Mouse (Mus musculus) lung, embryonic 15.5 days (tissue): ENCODE data around the gene Baz1b. TPM values are rescaled to one million over a fixed set of nuclear protein-coding genes. Genes with fewer than 3 reads are reported as not detected.
A peak's percentile ranks its signal among the peaks of the same experiment; 100 is the strongest.

Experiments
- ATAC-seq: fragments of 200-750 bp; cut with Nextera tagmentation; 2 replicates; pipeline ENCODE4 v1.8.0; 2017; ENCODE audit warnings: moderate number of reproducible peaks, borderline replicate concordance; ENCODE audit not compliant: low FRiP score, low TSS enrichment; ENCODE audit errors: extremely low read depth
- H3K27ac ChIP-seq: fragments of 300-500 bp; sonication (generic); 2 replicates; pipeline ENCODE4 v1.5.1; 2015; ENCODE audit warnings: moderate library complexity, mild to moderate bottlenecking, inconsistent platforms
- H3K27me3 ChIP-seq: fragments of 300-500 bp; sonication (generic); 2 replicates; pipeline ENCODE4 v1.6.1; 2015; ENCODE audit warnings: inconsistent platforms
- H3K36me3 ChIP-seq: fragments of 300-500 bp; sonication (generic); 2 replicates; pipeline ENCODE4 v1.6.1; 2015; ENCODE audit warnings: inconsistent platforms
- H3K4me1 ChIP-seq: fragments of 300-500 bp; sonication (generic); 2 replicates; pipeline ENCODE4 v1.6.1; 2015; ENCODE audit warnings: inconsistent platforms
- H3K4me2 ChIP-seq: fragments of 300-500 bp; sonication (generic); 2 replicates; pipeline ENCODE4 v1.6.1; 2015; ENCODE audit warnings: inconsistent platforms, mild to moderate bottlenecking, moderate library complexity
- H3K4me3 ChIP-seq: fragments of 300-500 bp; sonication (generic); 2 replicates; pipeline ENCODE4 v1.5.1; 2015; ENCODE audit warnings: mild to moderate bottlenecking, inconsistent platforms
- H3K9ac ChIP-seq: fragments of 300-500 bp; sonication (generic); 2 replicates; pipeline ENCODE4 v1.6.1; 2015; ENCODE audit warnings: inconsistent platforms
- H3K9me3 ChIP-seq: fragments of 300-500 bp; sonication (generic); 2 replicates; pipeline ENCODE4 v1.6.1; 2016; ENCODE audit warnings: inconsistent platforms
- WGBS: fragments of 180-500 bp; shearing (Covaris S2); methylation state at CpG from one replicate; pipeline ENCODE4 v1.1.7; 2015; 5-methylcytosine and 5-hydroxymethylcytosine counted together
- polyA plus RNA-seq: library from polyadenylated mRNA; unstranded; fragments of >200 nt; fragmentation: Nextera tagmentation; extraction: Ambion mirVana; gene quantifications from 2 replicates; pipeline ENCODE4 v1.2.1, GENCODE M21; 2015

Gene Baz1b
- polyA plus RNA-seq, result 47.5 and 47.9 TPM in 2 replicates

DNA sequence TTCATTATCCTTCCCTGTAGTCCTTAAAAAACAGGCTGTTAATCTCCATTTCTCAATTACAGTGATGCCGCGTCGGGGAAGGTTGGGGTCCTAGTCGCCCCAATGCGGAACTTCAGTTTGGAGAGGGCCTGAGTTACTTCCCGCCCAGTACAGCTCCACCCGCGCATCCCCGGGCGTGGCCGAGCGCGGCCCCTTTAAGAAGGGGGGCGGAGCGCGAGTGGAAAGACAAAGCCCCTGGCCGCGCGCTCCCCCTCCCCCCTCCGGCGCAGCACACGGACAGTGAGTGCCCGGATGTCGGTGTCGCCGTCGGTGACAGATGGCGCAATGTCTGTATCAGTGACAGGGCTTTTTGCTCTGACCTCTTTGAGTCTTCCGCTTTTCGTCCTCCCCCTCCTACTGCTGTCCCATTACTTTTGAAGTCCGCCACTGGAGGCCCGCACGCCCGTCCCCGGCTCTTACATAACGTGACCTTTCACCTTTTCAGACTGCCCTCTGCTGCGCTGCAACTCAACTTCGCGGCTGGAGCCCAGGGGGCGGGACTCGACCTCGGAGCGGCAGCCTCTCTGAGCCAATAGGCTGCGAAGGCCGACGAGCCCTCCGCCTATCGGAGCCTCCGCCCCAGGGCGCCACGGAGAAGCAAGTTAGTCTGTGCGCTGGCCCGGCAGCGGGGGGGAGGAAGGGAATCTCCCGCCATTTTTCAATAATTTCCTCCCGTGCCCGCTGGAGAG lies at the start of gene Baz1b:
Gene Baz1b (plus strand): TSS at position 644 of the 728 bp plus-strand sequence.
- H3K9ac ChIP-seq, result peak within 1 kb of the TSS; percentile 99
- peak; percentile 97 for ATAC-seq
- no peaks in the 10 kb centered on the region for H3K9me3 ChIP-seq
- H3K4me1 ChIP-seq, result peaks cover 24% of the 10 kb centered on the region
- H3K36me3 ChIP-seq, result peaks cover 10% of the 10 kb centered on the region; the same call in 1 of the 2 replicates
- H3K4me2 ChIP-seq, result peak within 1 kb of the TSS; percentile 66
- H3K4me3 ChIP-seq, result peak within 1 kb of the TSS; percentile 95
- no peaks in the 10 kb centered on the region for H3K27me3 ChIP-seq
- peak within 1 kb of the TSS; percentile 97 for H3K27ac ChIP-seq
- WGBS, result under 1% methylated on average over 57 of the region's 57 CpGs

DNA sequence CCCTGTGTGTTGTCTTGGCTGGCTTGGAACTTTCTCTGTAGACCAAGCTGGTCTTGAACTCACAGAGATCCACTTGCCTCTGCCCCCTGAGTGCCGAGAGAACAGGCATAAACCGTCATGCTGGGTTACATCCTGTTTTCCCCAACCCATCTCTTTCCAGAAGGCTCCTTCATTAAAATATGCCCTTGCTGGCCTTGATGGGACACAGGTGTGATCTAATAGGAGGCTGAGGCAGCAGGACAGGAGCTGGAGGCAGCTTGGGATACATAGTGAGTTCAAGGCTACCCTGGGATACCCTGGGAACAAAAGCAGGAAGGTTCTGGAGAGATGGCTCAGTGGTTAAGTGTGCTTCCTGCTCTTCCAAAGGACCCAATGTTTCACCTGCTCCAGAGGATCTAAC lies 47.2 kb upstream of the Baz1b start:
- WGBS, result 63% methylated on average over 2 of the region's 2 CpGs

DNA sequence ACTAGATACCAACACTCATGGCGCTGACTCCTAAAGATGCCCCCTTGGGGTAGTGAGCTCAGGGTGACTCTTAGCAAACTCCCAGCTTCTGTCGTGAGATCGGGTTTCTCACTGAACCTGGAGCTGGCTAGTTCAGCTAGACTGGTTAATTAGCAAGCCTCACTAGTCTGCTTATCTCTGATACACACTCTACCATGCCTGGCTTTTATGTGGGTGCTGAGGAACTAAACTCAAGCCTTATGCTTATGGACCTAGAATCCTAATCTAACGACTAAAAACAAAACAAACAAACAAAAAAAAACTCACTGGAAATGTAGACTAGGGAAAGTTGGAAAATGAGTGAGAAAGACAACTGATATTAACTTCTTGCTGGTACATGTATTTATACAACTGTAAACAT lies 42.6 kb upstream of the Baz1b start:
- no peak overlapping the region for H3K9ac ChIP-seq
- H3K36me3 ChIP-seq, result no peaks in the 10 kb centered on the region
- WGBS, result 49% methylated on average over 4 of the region's 4 CpGs
- H3K27ac ChIP-seq, result no peak overlapping the region
- no peak overlapping the region for H3K4me3 ChIP-seq
- no peak overlapping the region for H3K4me2 ChIP-seq
- H3K27me3 ChIP-seq, result no peaks in the 10 kb centered on the region
- peaks cover 5% of the 10 kb centered on the region; the same call in 1 of the 2 replicates for H3K4me1 ChIP-seq
- no peaks in the 10 kb centered on the region for H3K9me3 ChIP-seq
- no peak for ATAC-seq

More for the DNA sequence above, 47.2 kb upstream of the Baz1b start:
- H3K4me3 ChIP-seq, result no peak overlapping the region
- no peak overlapping the region for H3K4me2 ChIP-seq
- H3K9ac ChIP-seq, result no peak overlapping the region
- H3K36me3 ChIP-seq, result no peaks in the 10 kb centered on the region
- ATAC-seq, result no peak
- no peak overlapping the region for H3K27ac ChIP-seq
- no peaks in the 10 kb centered on the region; the same call in 1 of the 2 replicates for H3K27me3 ChIP-seq
- no peaks in the 10 kb centered on the region for H3K9me3 ChIP-seq
- no peaks in the 10 kb centered on the region for H3K4me1 ChIP-seq

DNA sequence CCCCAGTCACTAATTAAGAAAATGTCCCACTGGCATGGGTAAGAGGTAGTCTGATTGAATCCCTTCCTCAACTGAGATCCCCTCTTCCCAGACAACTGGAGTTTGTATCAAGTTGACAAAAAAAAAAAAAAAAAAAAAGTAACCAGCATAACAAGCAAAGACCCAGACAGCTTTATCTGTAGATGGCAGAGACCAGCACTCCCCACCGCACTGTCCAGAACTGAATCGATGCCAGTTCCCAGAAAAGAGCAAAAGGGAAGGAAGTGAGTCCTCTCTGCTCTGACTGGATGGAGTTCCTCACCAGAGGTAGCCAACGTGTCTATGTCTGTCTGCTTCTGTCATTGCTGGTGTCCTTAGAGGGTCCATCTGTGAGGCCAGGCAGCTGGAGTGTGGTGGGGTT lies 41.5 kb upstream of the Baz1b start:
- Histone ChIP-seq H3K4me2 (no peak overlapping the region), H3K36me3 (no peaks in the 10 kb centered on the region), H3K9ac (no peak overlapping the region), H3K4me3 (no peak overlapping the region), H3K27me3 (no peaks in the 10 kb centered on the region), H3K4me1 (peaks cover 8% of the 10 kb centered on the region), H3K9me3 (no peaks in the 10 kb centered on the region), H3K27ac (no peak overlapping the region)
- 76% methylated on average over 3 of the region's 3 CpGs for WGBS
- ATAC-seq, result no peak

DNA sequence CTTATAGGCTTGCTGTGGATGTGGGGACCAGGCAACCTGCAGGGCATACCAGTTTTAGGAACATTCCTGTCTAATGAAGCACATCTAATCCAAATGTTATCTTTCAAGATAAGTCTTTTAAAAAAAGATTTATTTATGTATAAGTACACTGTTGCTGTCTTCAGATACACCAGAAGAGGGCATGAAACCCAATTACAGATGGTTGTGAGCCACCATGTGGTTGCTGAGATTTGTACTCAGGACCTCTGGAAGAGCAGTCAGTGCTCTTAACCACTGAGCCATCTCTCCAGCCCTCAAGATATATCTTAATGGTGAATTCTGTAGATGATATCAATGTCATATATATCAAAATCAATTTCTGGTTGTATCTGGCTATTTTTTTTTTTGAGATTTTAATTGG lies 41.1 kb upstream of the Baz1b start:
- no peaks in the 10 kb centered on the region for H3K36me3 ChIP-seq

DNA sequence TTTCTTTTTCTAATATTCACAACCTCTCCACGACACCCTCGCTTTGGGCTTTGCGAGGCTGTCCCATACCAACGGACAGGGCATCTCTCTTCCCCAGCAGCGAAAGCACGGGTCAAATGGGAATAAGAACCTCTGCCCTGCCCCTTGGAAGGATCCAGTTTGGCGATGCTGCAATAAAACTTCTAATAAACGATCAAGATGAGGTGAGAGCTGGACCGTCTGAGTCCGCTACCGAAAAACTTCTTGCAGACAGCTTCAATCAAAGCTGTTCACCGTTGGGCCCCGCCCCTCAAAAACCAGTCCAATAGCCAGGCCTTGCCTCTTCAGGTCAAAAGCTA lies 38.4 kb upstream of the Baz1b start:
- Histone ChIP-seq H3K4me2 (peak overlapping the region; percentile 78), H3K27me3 (no peaks in the 10 kb centered on the region), H3K27ac (peak overlapping the region; percentile 80), H3K36me3 (peaks cover 10% of the 10 kb centered on the region; the same call in 1 of the 2 replicates), H3K9ac (peak overlapping the region; percentile 43), H3K9me3 (no peaks in the 10 kb centered on the region), H3K4me3 (peak overlapping the region; percentile 73), H3K4me1 (peaks cover 14% of the 10 kb centered on the region)
- ATAC-seq, result no peak; the same call in none of the 2 replicates
- WGBS, result under 1% methylated on average over 13 of the region's 13 CpGs

More for the DNA sequence above, 41.1 kb upstream of the Baz1b start:
- H3K9me3 ChIP-seq, result no peaks in the 10 kb centered on the region
- H3K4me1 ChIP-seq, result peaks cover 13% of the 10 kb centered on the region
- no peak for ATAC-seq
- no peak overlapping the region for H3K9ac ChIP-seq
- no peak overlapping the region for H3K4me3 ChIP-seq
- H3K27me3 ChIP-seq, result no peaks in the 10 kb centered on the region
- no peak overlapping the region for H3K27ac ChIP-seq
- no peak overlapping the region for H3K4me2 ChIP-seq

DNA sequence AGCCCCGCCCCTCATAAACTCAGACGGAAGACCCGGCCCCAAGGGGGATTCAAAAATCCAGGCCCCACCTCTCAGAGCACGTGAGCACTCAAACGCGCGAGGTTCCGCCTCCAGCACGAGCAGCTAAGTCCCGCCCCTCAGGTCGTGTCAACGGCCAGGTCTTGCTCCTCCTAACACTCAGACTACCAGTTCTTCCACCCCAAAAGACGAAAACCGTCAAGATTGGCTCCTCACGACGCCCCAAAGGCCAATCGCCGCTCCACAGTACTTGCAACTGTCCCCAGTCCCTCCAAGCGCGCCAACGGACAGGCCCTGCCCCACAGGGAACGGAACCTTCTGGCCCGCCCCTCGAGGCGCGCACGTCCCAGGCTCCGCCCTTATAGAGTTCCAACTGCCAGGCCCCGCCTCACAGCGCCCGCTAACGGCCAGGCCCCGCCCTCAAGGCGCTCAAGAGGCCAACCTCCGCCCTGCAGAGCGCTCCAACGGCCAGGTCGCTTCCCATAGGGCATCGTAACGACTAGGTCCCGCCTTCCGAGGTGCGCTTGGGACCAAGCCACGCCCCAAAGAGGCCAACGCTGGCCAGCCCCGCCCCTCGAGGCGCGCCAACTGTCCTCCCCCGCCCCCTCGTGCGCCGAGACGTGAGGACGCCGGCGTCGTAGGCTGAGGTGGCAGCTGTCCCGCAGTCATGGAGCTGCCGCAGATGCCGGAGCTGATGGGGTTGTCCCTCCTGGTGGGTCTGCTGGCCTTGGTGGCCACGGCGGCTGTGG lies 37.8 kb upstream of the Baz1b start, which contains the start of gene Tbl2:
Gene Tbl2 (plus strand): TSS at position 605 of the 767 bp plus-strand sequence.
- peak within 1 kb of the TSS; percentile 83 for H3K9ac ChIP-seq
- WGBS, result under 1% methylated on average over 59 of the region's 63 CpGs
- H3K27me3 ChIP-seq, result no peaks in the 10 kb centered on the region
- no peaks in the 10 kb centered on the region for H3K9me3 ChIP-seq
- peak within 1 kb of the TSS; percentile 78 for H3K4me2 ChIP-seq
- H3K4me1 ChIP-seq, result peaks cover 14% of the 10 kb centered on the region
- H3K4me3 ChIP-seq, result peak within 1 kb of the TSS; percentile 73
- peak; percentile 99 for ATAC-seq
- peak within 1 kb of the TSS; percentile 97 for H3K27ac ChIP-seq
- peaks cover 15% of the 10 kb centered on the region for H3K36me3 ChIP-seq

DNA sequence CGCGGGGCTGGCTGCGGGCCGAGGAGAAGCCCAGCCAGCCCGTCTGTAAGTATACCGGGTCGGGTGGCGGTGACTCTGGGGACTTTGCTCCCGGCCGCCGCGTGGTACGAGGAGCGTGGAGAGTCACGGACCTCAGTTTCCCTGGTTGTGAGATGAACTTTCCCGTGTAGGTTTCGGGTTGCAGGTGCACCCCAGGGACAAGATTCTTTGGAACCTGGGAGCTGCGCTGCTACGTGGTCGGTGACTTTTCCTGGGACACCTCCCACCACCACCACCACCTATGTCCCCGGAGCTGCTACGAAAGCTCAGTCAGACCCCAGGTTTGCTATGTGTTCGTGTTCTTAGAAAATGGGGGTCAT lies 37.3 kb upstream of the Baz1b start:
- Histone ChIP-seq H3K27ac (peak overlapping the region; percentile 97), H3K27me3 (no peaks in the 10 kb centered on the region), H3K9ac (peak overlapping the region; percentile 83), H3K4me2 (peak overlapping the region; percentile 78), H3K9me3 (no peaks in the 10 kb centered on the region), H3K4me3 (peak overlapping the region; percentile 73), H3K4me1 (peaks cover 14% of the 10 kb centered on the region), H3K36me3 (peaks cover 19% of the 10 kb centered on the region)
- no peak for ATAC-seq
- 1% methylated on average over 23 of the region's 23 CpGs for whole genome bisulfite sequencing

DNA sequence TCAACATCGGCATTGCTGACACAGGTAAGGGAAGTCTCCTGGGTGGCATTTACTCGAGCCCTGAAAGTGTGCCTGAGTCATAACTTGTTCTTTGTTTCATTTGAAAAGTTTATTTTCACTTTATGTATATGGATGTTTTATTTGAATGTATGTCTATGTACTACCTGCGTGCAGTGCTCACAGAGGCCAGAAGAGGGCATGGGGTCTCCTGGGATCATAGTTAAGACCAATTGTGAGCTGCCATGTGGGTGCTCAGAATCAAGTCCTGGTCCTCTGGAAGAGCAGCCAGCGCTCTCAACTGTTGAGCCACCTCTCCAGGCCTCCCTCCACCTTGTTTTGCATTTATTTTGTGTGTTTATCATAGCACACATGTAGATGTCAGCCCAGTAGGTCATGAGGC lies 30.6 kb upstream of the Baz1b start:
- no peak for ATAC-seq
- WGBS, result 94% methylated on average over 4 of the region's 4 CpGs
- no peak overlapping the region for H3K4me2 ChIP-seq

DNA sequence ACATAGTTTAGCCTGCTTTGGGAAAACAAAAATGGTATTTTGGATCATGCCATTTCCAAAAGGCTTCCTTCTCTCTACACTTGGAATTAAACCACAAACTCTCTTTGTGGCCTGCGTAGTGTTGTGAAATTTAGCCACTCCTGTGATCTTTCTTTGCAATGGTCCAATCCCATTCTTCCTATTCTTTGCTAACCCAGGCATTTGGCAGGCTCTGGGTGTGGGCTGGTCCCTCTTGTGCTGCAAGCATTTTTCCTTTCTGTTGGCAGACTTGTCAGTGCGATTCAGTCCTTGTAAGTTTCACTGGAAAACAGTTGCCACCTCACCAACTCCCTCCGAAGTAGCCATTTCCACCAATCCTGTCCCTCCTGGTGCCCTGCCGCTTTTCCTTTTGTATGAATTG lies 25.8 kb upstream of the Baz1b start:
- H3K27me3 ChIP-seq, result no peaks in the 10 kb centered on the region
- H3K4me3 ChIP-seq, result no peak overlapping the region
- no peak for ATAC-seq
- H3K9ac ChIP-seq, result no peak overlapping the region
- H3K27ac ChIP-seq, result no peak overlapping the region
- H3K36me3 ChIP-seq, result peaks cover 57% of the 10 kb centered on the region
- H3K4me2 ChIP-seq, result no peak overlapping the region
- 95% methylated on average over 4 of the region's 4 CpGs for WGBS
- no peaks in the 10 kb centered on the region for H3K4me1 ChIP-seq
- H3K9me3 ChIP-seq, result no peaks in the 10 kb centered on the region

More for the DNA sequence above, 30.6 kb upstream of the Baz1b start:
- peaks cover 84% of the 10 kb centered on the region for H3K36me3 ChIP-seq
- no peak overlapping the region for H3K27ac ChIP-seq
- H3K27me3 ChIP-seq, result no peaks in the 10 kb centered on the region
- no peaks in the 10 kb centered on the region for H3K4me1 ChIP-seq
- H3K9ac ChIP-seq, result no peak overlapping the region
- no peak overlapping the region for H3K4me3 ChIP-seq
- H3K9me3 ChIP-seq, result no peaks in the 10 kb centered on the region

DNA sequence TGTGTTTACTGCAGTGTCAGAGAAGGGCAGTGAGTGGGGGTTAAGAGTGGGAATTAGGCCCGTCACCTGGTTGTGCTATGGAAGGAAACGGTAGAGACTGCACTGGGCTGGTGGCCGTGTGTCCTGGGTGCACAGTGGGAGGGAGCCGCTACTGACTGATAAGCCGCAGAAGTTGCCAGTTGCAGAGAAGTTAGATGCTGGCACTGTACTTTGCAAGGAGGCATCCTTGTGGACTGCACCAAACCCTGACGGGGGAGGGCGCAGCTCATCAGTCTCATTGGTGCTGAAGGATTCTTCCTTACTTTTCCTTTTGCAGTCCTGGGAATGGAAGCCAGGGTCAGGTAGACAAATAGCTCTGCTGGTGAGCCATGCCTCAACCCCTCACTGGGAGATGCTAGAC lies 25.4 kb upstream of the Baz1b start:
- Histone ChIP-seq H3K36me3 (peaks cover 53% of the 10 kb centered on the region), H3K9ac (no peak overlapping the region), H3K27me3 (no peaks in the 10 kb centered on the region), H3K4me3 (no peak overlapping the region), H3K4me2 (no peak overlapping the region), H3K9me3 (no peaks in the 10 kb centered on the region), H3K4me1 (no peaks in the 10 kb centered on the region), H3K27ac (no peak overlapping the region)
- ATAC-seq, result no peak
- 85% methylated on average over 7 of the region's 7 CpGs for WGBS

DNA sequence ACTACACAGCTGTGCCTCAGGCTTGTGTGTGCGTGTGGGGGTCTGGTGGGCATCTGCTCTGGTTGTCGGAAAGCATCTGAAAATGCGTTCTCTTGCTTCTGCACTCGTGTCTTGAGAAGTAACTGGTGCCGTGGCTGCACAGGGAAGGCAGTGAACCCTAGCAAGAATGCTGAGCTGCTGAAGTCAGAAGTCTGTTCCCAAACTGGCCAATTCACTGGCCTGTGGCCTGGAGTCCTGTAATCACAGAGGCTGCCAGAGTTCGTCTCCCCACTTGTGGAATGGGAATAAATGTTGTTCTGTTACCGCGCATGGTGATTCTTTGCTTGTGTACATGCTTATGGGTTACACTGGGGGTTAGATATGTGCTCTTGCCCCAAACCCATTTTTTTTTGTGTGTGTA lies 24.7 kb upstream of the Baz1b start:
- Histone ChIP-seq H3K4me3 (no peak overlapping the region), H3K36me3 (peaks cover 46% of the 10 kb centered on the region)
- ATAC-seq, result no peak

More for the DNA sequence above, 24.7 kb upstream of the Baz1b start:
- Histone ChIP-seq H3K27ac (no peak overlapping the region), H3K4me2 (no peak overlapping the region), H3K9me3 (no peaks in the 10 kb centered on the region), H3K9ac (no peak overlapping the region), H3K27me3 (no peaks in the 10 kb centered on the region), H3K4me1 (no peaks in the 10 kb centered on the region)
- WGBS, result 90% methylated on average over 8 of the region's 8 CpGs
